Mouse (Mus musculus): Measurements from ENCODE around the gene Isl2.

DNA sequence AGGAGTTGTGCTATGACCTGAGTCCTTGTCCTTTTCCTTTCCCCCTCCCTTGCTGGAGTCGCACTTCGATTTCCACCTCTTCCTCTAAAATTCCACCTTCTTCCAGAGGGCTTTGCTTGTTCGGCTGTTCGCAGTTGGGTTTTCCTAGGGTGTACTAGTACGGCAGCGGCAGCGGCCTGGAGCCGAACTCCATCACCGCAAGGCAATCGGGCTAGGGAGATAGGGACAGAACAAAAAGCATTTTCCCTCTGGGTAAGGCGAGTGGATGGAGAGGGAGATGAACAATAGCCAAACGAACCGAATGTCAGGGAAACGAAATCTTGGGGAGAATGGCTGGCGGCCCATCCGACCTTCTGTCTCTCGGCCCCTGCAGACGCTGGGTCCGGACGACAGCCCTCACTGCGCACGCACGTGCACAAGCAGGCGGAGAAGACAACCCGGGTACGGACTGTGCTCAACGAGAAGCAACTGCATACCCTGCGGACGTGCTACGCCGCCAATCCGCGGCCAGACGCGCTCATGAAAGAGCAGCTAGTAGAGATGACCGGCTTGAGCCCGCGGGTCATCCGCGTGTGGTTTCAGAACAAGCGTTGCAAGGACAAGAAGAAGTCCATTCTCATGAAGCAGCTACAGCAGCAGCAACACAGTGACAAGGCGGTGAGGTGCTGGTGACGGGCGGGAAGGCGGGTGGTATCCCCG is 5.4 kb downstream of the Isl2 start:
- TF ChIP-seq POLR2A (IDR thresholded peaks at IDR 0.05; ENCODE audit: low read depth, low read length) (no peak), CTCF (IDR thresholded peaks at IDR 0.05; ENCODE audit: borderline replicate concordance, insufficient read depth, low read length) (no peak)

All from embryonic fibroblast, embryonic 13.5 days (primary cell).